Mouse (Mus musculus) c-Kit-positive CD71-negative TER-119-negative erythroid progenitor cells, embryonic 14.5 days (primary cell): ENCODE results near the gene Ube2e1.
"Not testable (repeated sequence)": the region's sequence is repeated elsewhere in the genome, so short reads cannot be mapped to it uniquely, and the experiment has no call there.

Source experiments
- DNase-seq: peaks from one replicate; pipeline ENCODE4 v3.0.0-alpha.2; 2013; ENCODE audit warnings: low read depth

Gene Ube2e1

DNA sequence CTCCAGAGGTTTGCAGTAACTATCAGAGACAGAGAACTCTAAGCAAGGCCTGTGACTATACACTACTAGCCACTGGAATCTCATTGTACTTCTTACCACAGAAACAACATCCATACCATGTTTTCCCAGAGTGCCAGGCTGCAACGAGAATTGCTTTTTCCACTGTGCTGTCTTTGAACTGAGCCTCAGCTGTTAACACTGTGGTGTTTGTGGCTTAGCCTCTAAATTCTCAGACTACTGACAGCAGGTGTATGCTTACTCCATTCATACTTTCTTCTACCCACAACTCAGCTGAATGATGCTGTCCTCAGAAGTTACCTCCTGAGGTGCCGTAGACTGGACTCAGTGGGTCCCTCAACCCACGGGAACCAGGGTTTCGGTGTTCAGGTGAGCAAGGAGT is 89.9 kb downstream of the Ube2e1 start:
- DNase-seq: no peak

- DNase-seq: no peak
Observed at GRCm38 (mm10) chr14:18240132-18240531, 91.5 kb downstream of the Ube2e1 start.

- peak; percentile 97 for DNase-seq
Observed at GRCm38 (mm10) chr14:18238750-18239731, 92.6 kb downstream of the Ube2e1 start, which contains the start of gene Nr1d2. Gene Nr1d2, minus strand, starts transcription at chr14:18239127.

DNA sequence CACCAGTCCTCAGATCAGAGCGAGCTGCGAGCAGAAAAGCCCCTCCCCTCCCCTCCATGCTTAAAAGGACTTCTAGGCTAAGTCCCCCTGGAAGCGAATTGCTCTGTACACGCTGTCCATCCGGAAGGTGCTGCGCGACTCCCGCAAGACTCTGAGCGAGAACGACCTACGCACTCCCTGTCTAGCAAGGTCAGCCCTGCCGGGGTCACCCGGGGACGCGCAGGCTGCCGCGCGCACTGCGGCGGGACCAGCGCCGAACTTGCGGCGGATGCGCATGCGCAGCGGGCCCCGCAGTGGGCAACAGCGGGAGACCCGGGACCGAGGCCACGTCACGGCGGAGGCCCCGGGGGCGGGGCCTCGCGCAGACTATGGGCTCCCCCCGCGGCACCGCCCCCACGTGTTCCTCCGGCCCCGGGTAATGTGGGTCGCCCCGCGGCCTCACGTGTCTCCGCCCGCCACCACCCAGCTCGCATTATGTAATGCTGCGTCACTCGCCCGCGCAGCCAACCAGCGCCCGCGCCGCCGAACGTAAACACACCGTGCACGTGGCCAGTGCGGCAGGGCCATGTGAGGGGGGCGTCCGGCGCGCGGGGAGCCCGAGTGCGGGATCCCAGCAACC is 93.4 kb downstream of the Ube2e1 start:
- peak; percentile 92 for DNase-seq

DNA sequence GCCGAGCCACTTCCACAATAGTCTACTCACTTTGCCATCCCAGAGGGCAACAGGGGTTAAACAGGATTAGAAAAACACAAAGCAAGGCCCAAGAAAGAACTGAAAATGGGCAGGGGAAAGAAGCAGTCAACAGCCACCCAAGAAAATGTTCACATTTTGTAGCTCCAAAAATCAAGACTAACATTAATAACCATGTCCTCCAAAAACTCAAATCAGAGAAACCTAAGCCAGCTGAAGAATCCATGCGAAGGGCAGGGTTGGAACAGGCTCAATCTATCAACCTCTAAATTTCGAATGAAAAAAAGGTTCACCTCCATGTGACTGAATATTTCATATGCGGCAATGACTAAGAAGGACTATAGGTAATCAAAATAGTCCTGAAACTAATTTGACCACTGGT is 94.3 kb downstream of the Ube2e1 start:
- no peak for DNase-seq

DNA sequence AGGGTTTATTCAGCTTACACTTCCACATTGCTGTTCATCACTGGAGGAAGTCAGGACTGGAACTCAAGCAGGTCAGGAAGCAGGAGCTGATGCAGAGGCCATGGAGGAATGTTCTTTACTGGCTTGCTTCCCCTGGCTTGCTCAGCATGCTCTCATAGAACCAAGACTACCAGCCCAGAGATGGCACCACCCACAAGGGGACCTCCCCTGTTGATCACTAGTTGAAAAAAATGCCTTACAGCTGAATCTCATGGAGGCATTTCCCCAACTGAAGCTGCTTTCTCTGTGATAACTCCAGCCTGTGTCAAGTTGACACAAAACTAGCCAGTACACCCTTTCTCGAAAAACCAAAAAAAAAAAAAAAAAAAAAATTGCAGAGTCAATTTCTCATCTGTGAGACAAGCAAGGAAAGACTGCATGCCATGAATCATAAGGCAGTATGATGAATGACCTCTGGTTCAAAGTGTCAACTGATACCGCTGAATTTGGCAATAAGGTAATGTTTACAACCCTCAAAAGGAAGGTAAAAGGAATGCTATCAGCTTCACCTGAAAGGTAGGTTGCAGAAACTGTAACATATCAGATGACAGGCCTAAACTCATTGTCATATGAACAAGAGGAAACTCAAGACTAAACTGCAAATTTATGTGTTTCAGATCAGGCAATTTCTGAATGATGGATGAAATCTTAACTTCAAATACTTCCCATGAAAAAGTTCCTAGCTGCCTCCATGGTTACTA is 95.0 kb downstream of the Ube2e1 start:
- DNase-seq: not testable (repeated sequence)

- no peak for DNase-seq
Observed at GRCm38 (mm10) chr14:18233981-18234960, 97.4 kb downstream of the Ube2e1 start.

DNA sequence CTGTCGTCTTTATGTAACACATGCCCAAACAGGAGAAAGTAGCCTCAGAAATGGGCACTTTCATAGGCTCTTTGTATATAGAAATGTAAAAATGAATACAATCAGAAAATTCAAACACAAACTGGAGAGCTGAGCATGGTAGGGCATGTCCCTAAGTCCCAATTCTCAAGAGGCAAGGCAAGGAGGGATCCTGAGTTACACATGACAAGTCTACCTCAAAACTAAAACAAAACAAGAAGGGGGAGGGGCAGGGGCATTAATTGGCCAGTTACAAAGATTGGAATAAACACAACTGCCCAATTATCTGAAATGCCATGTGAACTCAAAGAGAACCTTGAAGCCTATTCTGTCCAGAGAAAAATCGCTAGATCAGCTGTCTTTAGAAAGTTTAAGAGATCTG is 98.6 kb downstream of the Ube2e1 start:
- DNase-seq: no peak
